Mouse (Mus musculus): ENCODE results near the gene Dgkd. TPM values are rescaled to one million over a fixed set of nuclear protein-coding genes. Genes with fewer than 3 reads are reported as not detected.

The Dgkd gene
- polyA plus RNA-seq, 1 experiment = 47.5 TPM

DNA sequence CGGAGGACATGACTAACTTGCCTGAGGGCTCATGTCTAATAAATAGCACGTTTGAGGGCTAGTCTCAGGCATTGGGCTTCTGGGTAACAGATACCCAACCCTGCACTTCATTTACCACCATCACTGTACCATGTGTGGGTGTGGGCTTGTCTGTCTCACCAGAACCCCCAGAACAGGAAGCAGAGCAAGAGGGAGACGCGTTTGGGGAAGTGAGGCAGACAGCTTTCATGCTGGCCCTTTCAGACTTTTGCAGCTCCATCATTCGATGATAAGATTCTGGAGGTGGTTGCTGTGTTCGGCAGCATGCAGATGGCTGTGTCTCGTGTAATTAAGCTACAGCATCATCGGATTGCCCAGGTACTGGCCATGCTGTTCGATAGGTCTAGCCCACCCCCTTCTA, 82.0 kb downstream of the Dgkd start:
- DNase-seq (ENCODE audit: low read depth) = no peak

- no peak for DNase-seq (ENCODE audit: low read depth)
Measured at GRCm38 (mm10) chr1:87935546-87935945, 82.5 kb downstream of the Dgkd start.

- no peak for DNase-seq (ENCODE audit: low read depth)
Measured at GRCm38 (mm10) chr1:87936075-87936474, 83.0 kb downstream of the Dgkd start.

DNA sequence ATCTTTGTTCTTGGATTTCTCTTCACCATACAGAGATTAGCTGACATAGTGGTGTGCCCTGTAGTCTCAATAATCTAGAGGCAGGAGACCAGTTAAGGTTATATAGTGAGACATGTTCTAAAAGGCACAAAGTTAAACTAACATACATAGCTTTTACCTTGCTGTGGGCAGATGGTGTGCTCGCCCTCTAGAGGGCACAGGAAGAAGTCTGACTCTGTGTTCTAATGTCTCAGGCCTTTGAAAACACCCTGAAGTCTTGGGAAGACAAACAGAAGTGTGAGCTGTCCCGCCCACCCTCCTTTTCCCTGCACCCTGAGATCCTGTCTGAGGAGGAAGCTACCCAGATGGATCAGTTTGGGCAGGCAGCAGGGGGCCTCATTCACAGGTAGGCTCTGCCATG, 83.4 kb downstream of the Dgkd start:
- DNase-seq (ENCODE audit: low read depth) = no peak

DNA sequence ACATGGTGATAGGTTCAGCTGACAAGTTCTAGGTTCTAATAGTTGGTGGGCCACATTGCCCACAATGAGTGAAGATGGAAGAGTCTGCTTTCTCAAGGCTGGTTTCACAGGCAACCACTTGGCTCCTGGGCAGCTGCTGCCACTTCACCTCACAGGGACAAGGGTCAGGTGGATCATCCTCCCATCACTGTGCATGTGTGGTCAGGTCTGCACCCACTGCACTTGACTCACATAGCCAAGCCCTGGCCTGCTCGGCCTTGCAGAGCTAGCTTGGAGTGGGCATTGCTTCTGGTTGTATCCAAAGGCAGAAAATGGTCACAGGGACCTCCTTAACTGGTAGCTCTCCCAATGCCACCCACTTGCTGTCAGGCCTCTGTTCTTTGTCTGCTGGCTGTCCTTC, 88.7 kb downstream of the Dgkd start:
- no peak for DNase-seq (ENCODE audit: low read depth)

DNA sequence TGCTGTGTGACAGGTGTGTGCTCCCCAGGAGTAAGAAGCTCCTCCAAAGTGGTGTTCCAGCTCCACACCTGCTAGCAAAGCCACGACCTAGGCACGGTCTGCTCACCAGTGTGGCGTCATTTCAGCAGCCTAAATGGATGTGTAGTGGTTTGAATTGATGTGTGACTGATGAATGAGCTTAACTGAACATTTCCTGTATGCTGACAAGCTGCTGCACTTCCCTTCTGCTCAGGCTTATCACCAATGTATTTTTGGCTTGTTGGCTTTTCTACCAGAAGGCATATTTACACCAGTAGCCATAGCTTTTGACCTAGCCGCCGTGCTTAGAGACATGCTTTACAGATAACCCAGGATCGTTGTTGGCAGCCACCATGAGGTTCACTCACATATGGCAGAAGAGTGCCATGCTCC, 94.6 kb downstream of the Dgkd start:
- DNase-seq (ENCODE audit: low read depth) = no peak

- DNase-seq (ENCODE audit: low read depth) = no peak
Measured at GRCm38 (mm10) chr1:87951641-87952040, 98.6 kb downstream of the Dgkd start.

DNA sequence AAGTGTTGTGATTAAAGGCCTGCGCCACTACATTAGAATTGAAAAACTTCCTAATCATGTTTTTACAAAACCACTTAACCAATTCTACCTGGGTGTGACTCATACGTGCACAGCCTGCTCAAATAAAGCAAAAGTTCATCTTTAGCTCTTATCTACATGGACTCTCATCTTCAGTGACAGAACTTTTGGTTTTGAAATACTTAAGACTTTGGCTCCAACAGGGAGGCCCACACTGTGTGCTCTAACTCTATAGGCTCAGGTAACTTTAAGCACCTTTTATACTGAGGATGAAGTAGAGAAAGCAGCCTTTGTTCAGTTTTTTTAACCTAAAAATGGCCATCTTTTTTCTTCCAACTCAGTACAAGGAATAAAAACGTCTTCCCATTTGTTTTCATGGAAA, 100.0 kb downstream of the Dgkd start:
- DNase-seq (ENCODE audit: low read depth) = no peak

DNA sequence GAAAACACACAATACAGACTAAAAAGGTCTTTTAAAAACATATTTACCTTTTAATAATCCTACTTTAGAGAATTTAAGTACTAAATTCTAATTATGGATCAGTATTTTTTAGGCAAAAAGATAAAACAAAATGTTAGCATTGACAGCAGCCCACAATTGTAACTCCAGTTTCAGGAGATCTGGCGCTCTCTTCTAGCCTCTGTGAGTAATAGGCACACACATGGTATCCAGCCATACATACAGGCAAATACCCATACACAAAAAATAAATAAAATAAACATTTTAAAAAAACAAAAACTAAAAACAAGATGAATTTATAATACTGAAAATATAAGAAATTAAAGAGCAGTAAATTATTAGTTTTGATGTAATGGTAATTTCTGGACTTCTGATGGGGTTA, 105.8 kb downstream of the Dgkd start:
- no peak for DNase-seq (ENCODE audit: low read depth)

GRCm38 (mm10) chr1:87959532-87959931, 106.4 kb downstream of the Dgkd start:
- no peak for DNase-seq (ENCODE audit: low read depth)

GRCm38 (mm10) chr1:87959998-87960431, 106.9 kb downstream of the Dgkd start:
- DNase-seq (ENCODE audit: low read depth) = no peak

- no peak for DNase-seq (ENCODE audit: low read depth)
Measured at GRCm38 (mm10) chr1:87960752-87961151, 107.7 kb downstream of the Dgkd start.

- no peak for DNase-seq (ENCODE audit: low read depth)
Measured at GRCm38 (mm10) chr1:87961459-87962167, 108.5 kb downstream of the Dgkd start.

- DNase-seq (ENCODE audit: low read depth) = no peak
Measured at GRCm38 (mm10) chr1:87970381-87970780, 117.3 kb downstream of the Dgkd start.

GRCm38 (mm10) chr1:87982291-87982690, 129.2 kb downstream of the Dgkd start:
- no peak for DNase-seq (ENCODE audit: low read depth)

GRCm38 (mm10) chr1:87992716-87993115, 139.6 kb downstream of the Dgkd start:
- DNase-seq (ENCODE audit: low read depth) = no peak

Other genes with a start within 250 kb of the Dgkd start
- 71.1 and 89.5 TPM in 2 replicates for gene Inpp5d, start 233.0 kb upstream of the Dgkd start, polyA plus RNA-seq (2012; rRNA removed)
- gene Atg16l1, start 97.4 kb upstream of the Dgkd start, polyA plus RNA-seq (2012; rRNA removed) = 26.5 and 38.2 TPM in 2 replicates
- 2.4 and 5.4 TPM in 2 replicates for gene Sag, start 49.6 kb upstream of the Dgkd start, polyA plus RNA-seq (2012; rRNA removed)
- 11.2 and 12.0 TPM in 2 replicates for gene Usp40, start 155.3 kb downstream of the Dgkd start, polyA plus RNA-seq (2012; rRNA removed)
- gene Ugt1a10, start 202.1 kb downstream of the Dgkd start, polyA plus RNA-seq (2012; rRNA removed) = not detected in 2 replicates
- 0.14 and 0.23 TPM in 2 replicates for gene Ugt1a9, start 217.5 kb downstream of the Dgkd start, polyA plus RNA-seq (2012; rRNA removed)
- 0.06 and 0.19 TPM in 2 replicates for gene Ugt1a8, start 234.5 kb downstream of the Dgkd start, polyA plus RNA-seq (2012; rRNA removed)
- gene Ugt1a7c, start 241.8 kb downstream of the Dgkd start, polyA plus RNA-seq (2012; rRNA removed) = 8.3 and 11.2 TPM in 2 replicates
- 10.2 and 62.3 TPM in 2 replicates for gene Ugt1a6b, start 250.0 kb downstream of the Dgkd start, polyA plus RNA-seq (2012; rRNA removed)